Mouse (Mus musculus) forebrain, embryonic 15.5 days (tissue): ENCODE results near the gene Fbxw10. TPM values are rescaled to one million over a fixed set of nuclear protein-coding genes. Genes with fewer than 3 reads are reported as not detected.

Experiments used
- ATAC-seq: fragments of 200-750 bp; cut with Nextera tagmentation; replicated peaks from 2 replicates; pipeline ENCODE4 v1.8.0; 2017; ENCODE audit warnings: mild to moderate bottlenecking, moderate TSS enrichment, moderate library complexity
- H3K27ac ChIP-seq: fragments of 300-500 bp; sonication (generic); replicated peaks from 2 replicates; pipeline ENCODE4 v1.5.1; 2015; ENCODE audit warnings: mild to moderate bottlenecking, inconsistent platforms
- H3K27me3 ChIP-seq: fragments of 300-500 bp; sonication (generic); 2 replicates; pipeline ENCODE4 v1.6.1; 2015; ENCODE audit warnings: inconsistent platforms
- H3K36me3 ChIP-seq: fragments of 300-500 bp; sonication (generic); 2 replicates; pipeline ENCODE4 v1.6.1; 2015; ENCODE audit warnings: mild to moderate bottlenecking, inconsistent platforms
- H3K4me1 ChIP-seq: fragments of 300-500 bp; sonication (generic); 2 replicates; pipeline ENCODE4 v1.6.1; 2015; ENCODE audit warnings: inconsistent platforms
- H3K4me2 ChIP-seq: fragments of 300-500 bp; sonication (generic); replicated peaks from 2 replicates; pipeline ENCODE4 v1.6.1; 2015; ENCODE audit warnings: mild to moderate bottlenecking, inconsistent platforms
- H3K4me3 ChIP-seq: fragments of 300-500 bp; sonication (generic); 2 replicates; pipeline ENCODE4 v1.5.1; 2015; ENCODE audit warnings: mild to moderate bottlenecking, inconsistent platforms
- H3K9ac ChIP-seq: fragments of 300-500 bp; sonication (generic); replicated peaks from 2 replicates; pipeline ENCODE4 v1.6.1; 2015; ENCODE audit warnings: mild to moderate bottlenecking, inconsistent platforms
- H3K9me3 ChIP-seq: fragments of 300-500 bp; sonication (generic); 2 replicates; pipeline ENCODE4 v1.6.1; 2016; ENCODE audit warnings: inconsistent platforms
- WGBS: fragments of 180-500 bp; shearing (Covaris S2); methylation state at CpG from one replicate; pipeline ENCODE4 v1.1.7; 2015; ENCODE audit warnings: mixed read lengths; 5-methylcytosine and 5-hydroxymethylcytosine counted together
- polyA plus RNA-seq: library from polyadenylated mRNA; unstranded; fragments of >200 nt; fragmentation: Nextera tagmentation; extraction: Ambion mirVana; gene quantifications from 2 replicates; pipeline ENCODE4 v1.2.1, GENCODE M21; 2015

Fbxw10 gene
- polyA plus RNA-seq, 1 experiment from 2014 or later = 0.28 TPM

GRCm38 (mm10) chr11:62848301-62848700, 1.4 kb downstream of the Fbxw10 start:
- H3K27ac ChIP-seq = no peak overlapping the region
- H3K4me1 ChIP-seq = no peaks in the 10 kb centered on the region
- WGBS = 36% methylated on average over 2 of the region's 2 CpGs
- no peak for ATAC-seq
- H3K4me2 ChIP-seq = no peak overlapping the region
- H3K27me3 ChIP-seq = no peaks in the 10 kb centered on the region
- H3K4me3 ChIP-seq = no peak overlapping the region
- H3K9ac ChIP-seq = no peak overlapping the region
- H3K36me3 ChIP-seq = no peaks in the 10 kb centered on the region
- no peaks in the 10 kb centered on the region for H3K9me3 ChIP-seq

GRCm38 (mm10) chr11:62851199-62851598, 4.3 kb downstream of the Fbxw10 start:
- whole genome bisulfite sequencing = 71% methylated on average over 1 of the region's 1 CpGs
- ATAC-seq = no peak

GRCm38 (mm10) chr11:62853334-62853733, 6.5 kb downstream of the Fbxw10 start:
- no peak for ATAC-seq
- H3K27ac ChIP-seq = no peak overlapping the region
- no peaks in the 10 kb centered on the region for H3K36me3 ChIP-seq
- H3K4me1 ChIP-seq = no peaks in the 10 kb centered on the region
- H3K9me3 ChIP-seq = no peaks in the 10 kb centered on the region
- WGBS = 88% methylated on average over 6 of the region's 6 CpGs
- no peaks in the 10 kb centered on the region for H3K27me3 ChIP-seq
- H3K9ac ChIP-seq = no peak overlapping the region
- H3K4me2 ChIP-seq = no peak overlapping the region
- H3K4me3 ChIP-seq = no peak overlapping the region

More at GRCm38 (mm10) chr11:62851199-62851598, 4.3 kb downstream of the Fbxw10 start:
- no peak overlapping the region for H3K27ac ChIP-seq
- no peaks in the 10 kb centered on the region for H3K9me3 ChIP-seq
- no peaks in the 10 kb centered on the region for H3K36me3 ChIP-seq
- H3K4me1 ChIP-seq = no peaks in the 10 kb centered on the region
- no peaks in the 10 kb centered on the region for H3K27me3 ChIP-seq
- no peak overlapping the region for H3K9ac ChIP-seq
- no peak overlapping the region for H3K4me3 ChIP-seq
- no peak overlapping the region for H3K4me2 ChIP-seq

GRCm38 (mm10) chr11:62865562-62865961, 18.7 kb downstream of the Fbxw10 start:
- Histone ChIP-seq H3K27me3 (no peaks in the 10 kb centered on the region), H3K4me3 (no peak overlapping the region), H3K9ac (no peak overlapping the region), H3K4me2 (no peak overlapping the region), H3K9me3 (no peaks in the 10 kb centered on the region), H3K4me1 (no peaks in the 10 kb centered on the region), H3K27ac (no peak overlapping the region), H3K36me3 (no peaks in the 10 kb centered on the region)
- no peak for ATAC-seq
- 82% methylated on average over 4 of the region's 4 CpGs for WGBS

GRCm38 (mm10) chr11:62866685-62867084, 19.8 kb downstream of the Fbxw10 start:
- no peak for ATAC-seq
- no peaks in the 10 kb centered on the region for H3K36me3 ChIP-seq
- no peak overlapping the region for H3K4me2 ChIP-seq
- no peaks in the 10 kb centered on the region for H3K4me1 ChIP-seq
- WGBS = 88% methylated on average over 7 of the region's 7 CpGs
- H3K27me3 ChIP-seq = no peaks in the 10 kb centered on the region
- no peak overlapping the region for H3K9ac ChIP-seq
- no peaks in the 10 kb centered on the region for H3K9me3 ChIP-seq
- H3K4me3 ChIP-seq = no peak overlapping the region
- no peak overlapping the region for H3K27ac ChIP-seq

GRCm38 (mm10) chr11:62869201-62869600, 22.3 kb downstream of the Fbxw10 start:
- H3K36me3 ChIP-seq = no peaks in the 10 kb centered on the region
- no peak overlapping the region for H3K4me3 ChIP-seq
- no peaks in the 10 kb centered on the region for H3K27me3 ChIP-seq
- H3K9me3 ChIP-seq = no peaks in the 10 kb centered on the region
- no peak overlapping the region for H3K4me2 ChIP-seq
- no peak overlapping the region for H3K27ac ChIP-seq
- WGBS = 82% methylated on average over 5 of the region's 5 CpGs
- ATAC-seq = no peak
- no peaks in the 10 kb centered on the region for H3K4me1 ChIP-seq
- H3K9ac ChIP-seq = no peak overlapping the region

- Histone ChIP-seq H3K36me3 (no peaks in the 10 kb centered on the region), H3K27me3 (no peaks in the 10 kb centered on the region), H3K9ac (no peak overlapping the region), H3K9me3 (no peaks in the 10 kb centered on the region), H3K4me2 (no peak overlapping the region), H3K27ac (no peak overlapping the region), H3K4me1 (no peaks in the 10 kb centered on the region), H3K4me3 (no peak overlapping the region)
- no peak for ATAC-seq
- 88% methylated on average over 8 of the region's 8 CpGs for WGBS
Observed at GRCm38 (mm10) chr11:62869715-62870371, 23.0 kb downstream of the Fbxw10 start.

- Histone ChIP-seq H3K4me3 (no peak overlapping the region), H3K9me3 (no peaks in the 10 kb centered on the region), H3K27me3 (no peaks in the 10 kb centered on the region), H3K27ac (no peak overlapping the region), H3K36me3 (no peaks in the 10 kb centered on the region), H3K4me1 (no peaks in the 10 kb centered on the region), H3K9ac (no peak overlapping the region), H3K4me2 (no peak overlapping the region)
- no peak for ATAC-seq
- WGBS = 80% methylated on average over 9 of the region's 9 CpGs
Observed at GRCm38 (mm10) chr11:62873479-62873878, 26.6 kb downstream of the Fbxw10 start.

GRCm38 (mm10) chr11:62875696-62876095, 28.8 kb downstream of the Fbxw10 start:
- WGBS = 89% methylated on average over 1 of the region's 1 CpGs
- no peak for ATAC-seq
- H3K27ac ChIP-seq = no peak overlapping the region
- H3K4me1 ChIP-seq = peaks cover 11% of the 10 kb centered on the region; the same call in 1 of the 2 replicates
- no peak overlapping the region for H3K4me3 ChIP-seq
- H3K36me3 ChIP-seq = no peaks in the 10 kb centered on the region
- H3K9me3 ChIP-seq = no peaks in the 10 kb centered on the region
- H3K4me2 ChIP-seq = no peak overlapping the region
- H3K27me3 ChIP-seq = no peaks in the 10 kb centered on the region
- no peak overlapping the region for H3K9ac ChIP-seq

GRCm38 (mm10) chr11:62876445-62876844, 29.6 kb downstream of the Fbxw10 start:
- Histone ChIP-seq H3K27ac (no peak overlapping the region), H3K4me1 (peaks cover 11% of the 10 kb centered on the region; the same call in 1 of the 2 replicates), H3K9ac (no peak overlapping the region), H3K9me3 (no peaks in the 10 kb centered on the region), H3K4me2 (no peak overlapping the region), H3K4me3 (no peak overlapping the region), H3K36me3 (no peaks in the 10 kb centered on the region), H3K27me3 (no peaks in the 10 kb centered on the region)
- no peak for ATAC-seq
- 92% methylated on average over 4 of the region's 4 CpGs for WGBS

- Histone ChIP-seq H3K9me3 (no peaks in the 10 kb centered on the region), H3K9ac (no peak overlapping the region), H3K36me3 (no peaks in the 10 kb centered on the region), H3K4me3 (no peak overlapping the region), H3K4me2 (no peak overlapping the region), H3K27me3 (no peaks in the 10 kb centered on the region), H3K27ac (no peak overlapping the region), H3K4me1 (peaks cover 11% of the 10 kb centered on the region; the same call in 1 of the 2 replicates)
- 79% methylated on average over 1 of the region's 1 CpGs for WGBS
- ATAC-seq = no peak
Observed at GRCm38 (mm10) chr11:62877391-62877790, 30.5 kb downstream of the Fbxw10 start.

GRCm38 (mm10) chr11:62878728-62879127, 31.9 kb downstream of the Fbxw10 start:
- H3K27ac ChIP-seq = no peak overlapping the region; the same call in 1 of the 2 replicates
- peak overlapping the region; percentile 70 for H3K4me2 ChIP-seq
- WGBS = 31% methylated on average over 9 of the region's 9 CpGs
- peaks cover 3% of the 10 kb centered on the region; the same call in 1 of the 2 replicates for H3K36me3 ChIP-seq
- peaks cover 11% of the 10 kb centered on the region; the same call in 1 of the 2 replicates for H3K4me1 ChIP-seq
- H3K4me3 ChIP-seq = peak overlapping the region; percentile 79
- no peaks in the 10 kb centered on the region for H3K27me3 ChIP-seq
- no peaks in the 10 kb centered on the region for H3K9me3 ChIP-seq
- peak; percentile 41 for ATAC-seq
- peak overlapping the region; percentile 80; the same call in 1 of the 2 replicates for H3K9ac ChIP-seq
